Mouse (Mus musculus) frontal cortex, postnatal 10 days (tissue): ENCODE data around the gene Zfp526.

ENCODE experiments used
- DNase-seq, 2 experiments: peaks; one replicate each; pipeline ENCODE4 v3.0.0; 2022; ENCODE audit warnings: low spot score in 2 of 2, mixed read lengths in 1 of 2

Zfp526 gene

DNA sequence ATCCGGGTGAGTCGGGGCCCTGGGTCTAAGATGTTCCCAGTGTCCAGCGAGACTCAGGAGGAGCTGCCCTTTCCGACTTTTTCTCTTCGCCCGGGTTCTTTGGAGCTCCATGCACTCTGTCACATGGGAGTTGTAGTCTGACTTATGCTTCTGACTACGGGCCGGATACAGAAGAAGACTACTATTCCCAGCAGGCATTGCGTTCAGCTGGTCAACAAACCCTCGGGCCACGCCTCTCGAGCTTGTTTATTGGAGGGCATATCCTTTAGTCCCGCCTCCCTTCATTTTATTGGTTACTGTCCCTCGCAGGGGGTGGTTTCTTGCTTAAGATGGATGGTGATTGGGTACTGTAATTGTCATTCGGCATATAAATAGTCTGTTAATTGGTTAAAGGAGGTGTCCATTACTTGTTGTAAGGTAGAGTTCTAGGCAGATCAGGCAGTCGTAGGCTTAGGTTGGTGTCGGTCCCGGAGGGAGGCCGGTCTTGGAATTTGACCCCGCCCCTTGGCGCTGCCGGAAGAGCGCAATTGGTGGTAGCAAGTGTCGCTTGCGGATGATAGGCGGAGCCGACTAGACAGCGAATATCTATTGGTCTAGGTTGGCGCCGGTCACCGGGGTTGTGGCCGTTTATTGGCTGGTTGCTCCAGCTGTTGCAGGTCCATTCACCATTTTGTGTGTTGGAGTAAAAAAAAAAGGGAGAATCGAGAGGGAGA is 46.7 kb downstream of the Zfp526 start:
- peak; percentile 99 to 100 for DNase-seq

DNA sequence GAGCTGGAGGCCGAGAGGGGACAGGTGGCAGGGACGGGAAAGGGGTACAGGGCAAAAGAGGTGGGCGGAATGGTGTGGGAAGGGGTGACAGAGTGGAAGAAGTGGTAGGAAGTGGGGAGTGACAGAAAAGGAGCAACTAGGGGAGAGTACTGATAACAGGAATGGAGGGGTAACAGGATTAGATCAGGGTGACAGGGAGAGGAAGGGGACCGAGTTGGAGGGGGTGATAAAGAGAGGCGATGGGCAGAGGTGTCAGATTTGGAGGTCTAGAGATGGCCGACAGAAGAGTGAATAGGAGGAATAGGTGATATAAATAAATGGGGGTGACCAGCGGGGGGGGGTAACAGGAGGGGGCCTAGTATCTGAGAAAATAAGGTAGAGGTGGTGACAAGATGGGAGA is 47.4 kb downstream of the Zfp526 start:
- DNase-seq, result no peak

DNA sequence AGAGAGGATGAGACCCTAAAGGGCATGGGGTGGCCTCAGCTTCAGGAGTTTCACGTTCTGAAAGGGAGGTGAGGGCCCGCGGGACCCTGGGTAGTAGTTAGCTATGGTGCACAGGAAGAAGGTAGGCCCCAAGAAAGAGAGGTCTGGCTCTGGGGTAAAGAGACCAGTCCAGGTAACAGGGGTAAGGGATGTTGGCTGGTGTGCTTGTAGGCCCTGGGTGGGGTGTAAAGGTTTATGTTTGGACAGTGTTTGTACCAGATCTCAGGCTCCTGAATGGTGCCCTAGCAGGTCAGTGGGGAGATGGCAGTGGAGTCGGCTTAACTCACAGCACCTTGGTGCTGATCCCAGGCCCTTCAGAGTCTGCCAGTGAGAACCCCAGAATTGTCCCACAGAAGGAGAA is 47.8 kb downstream of the Zfp526 start:
- no peak for DNase-seq

- no peak for DNase-seq
Observed at GRCm38 (mm10) chr7:25269545-25270271, 48.5 kb downstream of the Zfp526 start.

GRCm38 (mm10) chr7:25270652-25271633 is 49.7 kb downstream of the Zfp526 start:
- DNase-seq, result no peak

- DNase-seq, result no peak
Observed at GRCm38 (mm10) chr7:25271651-25272444, 50.6 kb downstream of the Zfp526 start.

DNA sequence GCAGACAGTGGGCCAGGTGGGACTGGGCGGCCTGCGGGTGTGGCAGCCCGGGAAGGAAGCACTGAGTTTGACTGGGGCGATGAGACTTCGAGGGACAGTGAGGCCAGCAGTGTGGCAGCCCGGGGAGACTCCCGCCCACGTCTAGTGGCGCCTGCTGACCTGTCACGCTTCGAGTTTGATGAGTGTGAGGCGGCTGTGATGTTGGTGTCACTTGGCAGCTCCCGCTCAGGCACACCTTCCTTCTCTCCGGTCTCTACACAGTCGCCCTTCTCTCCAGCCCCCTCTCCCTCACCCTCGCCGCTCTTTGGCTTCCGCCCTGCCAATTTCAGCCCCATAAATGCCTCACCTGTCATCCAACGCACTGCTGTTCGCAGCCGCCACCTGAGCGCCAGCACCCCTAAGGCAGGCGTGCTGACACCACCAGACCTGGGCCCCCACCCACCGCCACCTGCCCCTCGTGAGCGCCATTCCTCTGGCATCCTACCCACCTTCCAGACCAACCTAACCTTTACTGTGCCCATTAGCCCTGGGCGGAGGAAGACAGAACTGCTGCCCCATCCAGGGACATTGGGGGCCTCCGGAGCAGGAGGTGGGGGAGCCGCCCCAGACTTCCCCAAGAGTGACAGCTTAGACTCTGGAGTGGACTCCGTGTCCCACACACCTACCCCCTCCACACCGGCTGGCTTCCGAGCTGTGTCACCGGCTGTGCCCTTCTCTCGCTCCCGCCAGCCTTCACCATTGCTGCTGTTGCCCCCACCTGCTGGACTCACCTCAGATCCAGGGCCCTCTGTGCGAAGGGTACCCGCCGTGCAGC is 51.4 kb downstream of the Zfp526 start:
- no peak for DNase-seq

DNA sequence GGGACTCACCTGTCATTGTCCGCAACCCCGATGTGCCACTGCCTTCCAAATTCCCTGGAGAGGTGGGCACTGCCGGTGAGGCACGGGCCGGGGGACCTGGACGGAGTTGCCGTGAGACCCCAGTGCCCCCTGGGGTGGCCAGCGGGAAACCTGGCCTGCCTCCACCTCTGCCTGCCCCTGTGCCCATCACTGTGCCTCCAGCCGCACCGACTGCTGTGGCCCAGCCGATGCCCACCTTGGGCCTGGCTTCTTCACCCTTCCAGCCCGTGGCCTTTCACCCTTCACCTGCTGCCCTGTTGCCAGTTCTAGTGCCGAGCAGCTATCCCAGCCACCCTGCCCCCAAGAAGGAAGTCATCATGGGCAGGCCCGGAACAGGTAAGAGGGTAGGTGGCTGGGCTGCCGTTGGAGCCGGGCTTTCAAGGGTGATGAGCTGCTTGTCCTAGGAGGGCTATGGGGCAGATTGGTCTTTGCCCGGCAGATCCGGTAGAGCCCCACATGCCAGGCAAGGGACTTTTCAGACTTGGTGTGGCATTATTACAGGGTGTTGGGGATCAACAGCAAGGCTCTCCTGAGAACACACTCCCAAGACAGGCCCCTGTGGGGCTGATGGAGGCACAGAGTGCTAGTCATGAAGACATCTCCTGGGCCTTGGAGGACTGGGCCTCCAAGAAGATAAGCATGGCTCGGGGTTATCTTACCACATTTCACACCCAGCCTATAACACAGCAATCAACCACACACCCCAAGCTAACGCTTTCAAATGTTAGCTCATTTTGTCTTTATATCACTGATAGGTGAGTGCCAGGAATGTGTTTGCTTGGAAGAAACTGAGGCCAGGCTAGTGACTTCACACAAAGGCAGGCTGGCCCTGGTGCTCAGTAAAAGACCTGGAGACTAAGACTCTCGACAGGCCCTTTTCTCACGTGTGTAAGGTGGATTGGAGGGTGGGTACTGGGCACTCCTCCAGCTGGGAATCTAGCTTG is 52.3 kb downstream of the Zfp526 start:
- no peak for DNase-seq

- DNase-seq, result no peak
Observed at GRCm38 (mm10) chr7:25274571-25274970, 53.3 kb downstream of the Zfp526 start.

DNA sequence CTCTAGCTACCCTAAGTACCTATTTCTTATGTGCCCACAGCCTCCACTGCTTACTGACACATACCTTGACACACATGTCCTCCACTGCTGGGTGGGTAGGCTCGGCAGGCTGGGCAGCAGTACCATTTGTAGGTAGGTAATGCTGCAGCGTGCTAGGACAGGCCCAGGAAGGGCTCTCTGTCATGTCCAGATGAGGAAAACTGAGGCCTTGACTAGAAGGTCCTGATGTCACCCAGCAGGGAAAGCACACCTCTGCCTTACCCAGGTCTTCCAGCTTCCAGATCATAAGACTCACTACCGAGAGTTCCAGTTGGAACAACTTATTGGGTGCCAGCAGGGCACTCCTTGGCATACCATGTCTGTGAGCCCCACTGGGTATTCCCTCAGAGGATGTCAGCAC is 53.8 kb downstream of the Zfp526 start:
- no peak for DNase-seq

DNA sequence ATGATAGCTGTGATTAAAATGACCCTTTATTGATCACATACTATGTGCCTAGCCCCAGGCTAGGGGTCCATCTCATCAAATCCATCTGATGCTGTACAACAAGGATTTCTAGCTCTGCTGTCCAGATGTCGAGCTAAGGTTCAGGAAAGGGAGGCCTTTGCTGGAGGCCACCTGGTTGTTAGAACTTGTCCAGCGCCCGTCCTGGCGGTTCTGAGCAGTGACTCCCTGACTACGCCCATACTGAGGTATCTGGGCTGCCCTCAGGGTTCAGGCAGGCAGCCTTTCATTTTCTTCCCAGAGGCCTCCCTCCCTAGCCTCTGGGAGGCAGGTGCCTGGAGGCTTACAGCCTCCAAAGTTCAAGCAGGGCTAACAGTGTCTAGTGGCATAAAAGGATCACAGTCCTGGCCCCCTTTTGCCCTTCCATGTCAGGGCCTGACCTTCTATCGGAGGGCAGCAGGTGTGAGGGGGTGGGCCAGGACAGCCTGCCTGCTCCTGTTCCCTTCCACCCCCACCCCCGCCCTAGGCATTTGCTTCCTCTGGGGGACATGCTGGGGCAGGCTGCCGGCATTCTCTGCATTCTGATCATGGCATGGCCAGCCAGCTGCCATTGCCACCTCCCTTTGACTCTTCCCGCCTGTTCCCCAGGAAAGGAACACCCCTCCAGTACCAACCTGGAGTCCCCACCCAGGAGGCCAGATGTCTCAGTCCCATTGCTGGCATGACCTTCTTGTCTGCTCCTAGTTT is 54.5 kb downstream of the Zfp526 start:
- no peak for DNase-seq
